ENCODE assay signal across 24 mouse cellular contexts in genomic region chr12:107583151-107583720, GRCm38 (mm10).
A peak's percentile ranks its signal among the peaks of the same experiment; 100 is the strongest.
DNase-seq lines count a peak whose midpoint lies in the region; ATAC-seq lines count a peak whose summit lies in the region.
"Had no signal": no experiment of that assay in that cellular context is flagged by ENCODE, and none has a peak within 500 bp of the region (broad histone marks: within the 10 kb centered on the region; RNA-seq: fewer than 3 reads in every experiment).

No protein-coding gene starts in this region.

- no peak overlapping the region for H3K4me2 ChIP-seq in forebrain, embryonic 12.5 days
- H3K4me2 ChIP-seq in neural tube, embryonic 15.5 days = no peak overlapping the region
- H3K4me2 ChIP-seq: embryonic facial prominence, embryonic 13.5 days; heart, embryonic 11.5 days; heart, embryonic 15.5 days; hindbrain, embryonic 15.5 days had no signal

- WGBS in forebrain, embryonic 10.5 days = 51% methylated on average over 11 of the region's 11 CpGs
- 67% methylated on average over 11 of the region's 11 CpGs for WGBS in forebrain, embryonic 12.5 days
- WGBS in neural tube, embryonic 15.5 days = 45% methylated on average over 11 of the region's 11 CpGs

- no peaks in the 10 kb centered on the region for H3K27me3 ChIP-seq in forebrain, embryonic 10.5 days (ENCODE audit: poor library complexity, severe bottlenecking)
- no peaks in the 10 kb centered on the region for H3K27me3 ChIP-seq in forebrain, embryonic 12.5 days
- H3K27me3 ChIP-seq in neural tube, embryonic 15.5 days (replicated peaks) = no peaks in the 10 kb centered on the region
- H3K27me3 ChIP-seq: embryonic facial prominence, embryonic 13.5 days; heart, embryonic 15.5 days; hindbrain, embryonic 15.5 days had no signal

- 0 out of 2 replicates have a peak overlapping the region, but pooled peaks have one; percentile 20 for H3K27ac ChIP-seq in forebrain, embryonic 10.5 days
- H3K27ac ChIP-seq in forebrain, embryonic 12.5 days = no peak overlapping the region
- no peak overlapping the region for H3K27ac ChIP-seq in neural tube, embryonic 15.5 days (replicated peaks)
- H3K27ac ChIP-seq: embryonic facial prominence, embryonic 13.5 days; gastrocnemius, adult 2 months; heart, adult 2 months; heart, embryonic 15.5 days; hindbrain, embryonic 15.5 days had no signal

- no peaks in the 10 kb centered on the region for H3K9me3 ChIP-seq in forebrain, embryonic 10.5 days
- no peaks in the 10 kb centered on the region for H3K9me3 ChIP-seq in forebrain, embryonic 12.5 days
- no peaks in the 10 kb centered on the region for H3K9me3 ChIP-seq in neural tube, embryonic 15.5 days (replicated peaks)
- H3K9me3 ChIP-seq: heart, embryonic 15.5 days; hindbrain, embryonic 15.5 days had no signal

- DNase-seq in forebrain, embryonic 10.5 days (ENCODE audit: extremely low spot score, low spot score) = no peak
- peak; percentile 19 for DNase-seq in neural tube, embryonic 10.5 days (ENCODE audit: extremely low spot score, low spot score)
- DNase-seq in mesoderm, embryonic 11.5 days (ENCODE audit: low read depth, low spot score) = peak; percentile 19
- no peak for DNase-seq in left cerebral cortex, adult 8-10 months (ENCODE audit: low spot score in 2 of 2)
- DNase-seq: adrenal gland, postnatal 10 days; B cell, adult 2 months; cerebellum, adult 11 months; cerebellum, adult 8-10 months; cerebellum, postnatal 14 days; gastrocnemius, adult 2 months; gastrocnemius, postnatal 25 days; heart, adult 2 months; heart, postnatal 14 days had no signal

- no peak for ATAC-seq in forebrain, embryonic 12.5 days (ENCODE audit: low FRiP score)
- ATAC-seq in neural tube, embryonic 15.5 days (ENCODE audit: low FRiP score) = no peak
- ATAC-seq in granulocyte monocyte progenitor cell, adult 5-6 weeks (replicated peaks; ENCODE audit: poor library complexity, severe bottlenecking) = no peak
- ATAC-seq: CD4-positive, CD25-positive, alpha-beta regulatory T cell, adult 4 months; forebrain, embryonic 14.5 days; intestine, embryonic 16.5 days had no signal

- no peak overlapping the region for H3K4me3 ChIP-seq in forebrain, embryonic 10.5 days
- H3K4me3 ChIP-seq in forebrain, embryonic 12.5 days (replicated peaks) = no peak overlapping the region
- no peak overlapping the region for H3K4me3 ChIP-seq in neural tube, embryonic 15.5 days (replicated peaks)
- H3K4me3 ChIP-seq: embryonic facial prominence, embryonic 13.5 days; gastrocnemius, adult 2 months; heart, adult 2 months; heart, embryonic 15.5 days; hindbrain, embryonic 15.5 days had no signal

- no peak overlapping the region for H3K9ac ChIP-seq in forebrain, embryonic 12.5 days
- H3K9ac ChIP-seq in neural tube, embryonic 15.5 days (replicated peaks) = no peak overlapping the region
- H3K9ac ChIP-seq: embryonic facial prominence, embryonic 13.5 days; heart, embryonic 15.5 days; hindbrain, embryonic 15.5 days had no signal

- H3K4me1 ChIP-seq in forebrain, embryonic 10.5 days = peaks cover 40% of the 10 kb centered on the region
- H3K4me1 ChIP-seq in forebrain, embryonic 12.5 days = peaks cover 5% of the 10 kb centered on the region; the same call in 1 of the 2 replicates
- H3K4me1 ChIP-seq in neural tube, embryonic 15.5 days = peaks cover 4% of the 10 kb centered on the region
- H3K4me1 ChIP-seq: heart, embryonic 15.5 days had no signal

- no peaks in the 10 kb centered on the region for H3K36me3 ChIP-seq in forebrain, embryonic 10.5 days (replicated peaks)
- no peaks in the 10 kb centered on the region for H3K36me3 ChIP-seq in forebrain, embryonic 12.5 days (replicated peaks)
- no peaks in the 10 kb centered on the region for H3K36me3 ChIP-seq in neural tube, embryonic 15.5 days
- H3K36me3 ChIP-seq: embryonic facial prominence, embryonic 13.5 days; G1E; heart, embryonic 15.5 days; hindbrain, embryonic 15.5 days had no signal

Comparison
In these comparisons a context has a peak if more than half of its experiments do, and no peak if none do; other contexts are left out.
1. DNase-seq: peak in neural tube, embryonic 10.5 days (single experiment) and mesoderm, embryonic 11.5 days (single experiment); none in forebrain, embryonic 10.5 days (single experiment) and left cerebral cortex, adult 8-10 months (0 of 2).